Mouse (Mus musculus) kidney, adult 2 months (tissue): Measurements from ENCODE around the gene Ccz1. TPM values are rescaled to one million over a fixed set of nuclear protein-coding genes. Genes with fewer than 3 reads are reported as not detected.

Source experiments
- DNase-seq: peaks from one replicate; pipeline ENCODE4 v3.0.0; 2021
- H3K27ac ChIP-seq: fragments of 200-500 bp; 2 replicates; pipeline ENCODE4 v1.5.1; 2012; ENCODE audit warnings: low read depth, low read length, control low read depth, inconsistent platforms; ENCODE audit not compliant: insufficient read depth
- H3K27me3 ChIP-seq: fragments of 200-500 bp; replicated peaks from 2 replicates; pipeline ENCODE4 v1.6.1; 2012; ENCODE audit warnings: mild to moderate bottlenecking, moderate library complexity, low read length, inconsistent platforms; ENCODE audit not compliant: control insufficient read depth, insufficient read depth
- H3K36me3 ChIP-seq: fragments of 200-500 bp; 2 replicates; pipeline ENCODE4 v1.6.1; 2012; ENCODE audit warnings: mild to moderate bottlenecking, moderate library complexity, low read length, inconsistent platforms; ENCODE audit not compliant: control insufficient read depth, insufficient read depth
- H3K4me1 ChIP-seq: fragments of 200-500 bp; 2 replicates; pipeline ENCODE4 v1.6.1; 2011; ENCODE audit warnings: low read length; ENCODE audit not compliant: control insufficient read depth, insufficient read depth
- H3K4me3 ChIP-seq: fragments of 200-500 bp; 2 replicates; pipeline ENCODE4 v1.5.1; 2011; ENCODE audit warnings: mild to moderate bottlenecking, low read depth, low read length, control low read depth; ENCODE audit not compliant: insufficient read depth
- CTCF ChIP-seq: fragments of 200-500 bp; conservative IDR thresholded peaks from 2 replicates; pipeline ENCODE4 v1.5.1; 2011; ENCODE audit warnings: low read depth, mild to moderate bottlenecking, control low read depth, low read length, moderate library complexity, mixed read lengths; ENCODE audit not compliant: insufficient read depth, insufficient read length
- POLR2A ChIP-seq: fragments of 200-500 bp; IDR thresholded peaks from one replicate; pipeline ENCODE4 v1.6.1; 2011; ENCODE audit warnings: low read depth, low read length, control low read depth
- WGBS: fragments of 180-500 bp; shearing (Covaris S2); methylation state at CpG from one replicate; pipeline ENCODE4 v1.1.7; 2018; 5-methylcytosine and 5-hydroxymethylcytosine counted together
- polyA plus RNA-seq: library from polyadenylated mRNA; depleted of rRNA; stranded (reverse); fragments of >200 nt; gene quantifications from 2 replicates; pipeline ENCODE4 v1.2.3, GENCODE M21; 2012

Ccz1 gene
- polyA plus RNA-seq, 1 experiment = 17.3 TPM

GRCm38 (mm10) chr5:143965586-143966345 lies 48.9 kb downstream of the Ccz1 start:
- Histone ChIP-seq H3K36me3 (no peaks in the 10 kb centered on the region), H3K27ac (no peak overlapping the region), H3K27me3 (no peaks in the 10 kb centered on the region), H3K4me1 (no peaks in the 10 kb centered on the region), H3K4me3 (no peak overlapping the region)
- no peak for DNase-seq
- WGBS = 70% methylated on average over 12 of the region's 12 CpGs
- TF ChIP-seq CTCF = no peak
- no peak for TF ChIP-seq POLR2A

GRCm38 (mm10) chr5:143961176-143961575 lies 53.5 kb downstream of the Ccz1 start:
- H3K4me1 ChIP-seq = no peaks in the 10 kb centered on the region
- H3K27me3 ChIP-seq = no peaks in the 10 kb centered on the region
- no peak overlapping the region for H3K27ac ChIP-seq
- DNase-seq = no peak
- TF ChIP-seq POLR2A (no peak), CTCF (no peak)
- WGBS = 90% methylated on average over 7 of the region's 8 CpGs
- H3K4me3 ChIP-seq = no peak overlapping the region
- H3K36me3 ChIP-seq = no peaks in the 10 kb centered on the region

DNA sequence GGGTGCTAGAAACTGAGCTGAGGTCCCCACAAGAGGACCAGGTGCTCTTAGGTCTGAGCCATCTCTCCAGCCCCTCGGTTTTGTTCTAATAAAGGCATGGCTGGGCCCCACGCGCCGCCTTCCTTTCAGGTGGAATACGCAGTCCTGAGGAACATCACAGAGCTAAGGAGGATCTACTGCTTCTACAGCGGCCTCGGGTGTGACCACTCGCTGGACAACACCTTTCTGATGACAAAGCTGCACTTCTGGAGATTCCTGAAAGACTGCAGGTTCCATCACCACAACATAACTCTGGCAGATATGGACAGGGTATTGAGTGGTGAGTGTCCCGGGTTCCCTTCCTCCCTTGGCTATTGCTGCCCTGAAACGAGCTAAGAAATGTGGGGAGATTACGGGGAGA lies 55.1 kb downstream of the Ccz1 start:
- DNase-seq = no peak
- WGBS = 93% methylated on average over 11 of the region's 11 CpGs
- Histone ChIP-seq H3K4me1 (no peaks in the 10 kb centered on the region), H3K27me3 (no peaks in the 10 kb centered on the region), H3K4me3 (no peak overlapping the region), H3K36me3 (no peaks in the 10 kb centered on the region), H3K27ac (no peak overlapping the region)
- TF ChIP-seq POLR2A (no peak), CTCF (no peak)

- TF ChIP-seq POLR2A (no peak), CTCF (no peak)
- WGBS = 91% methylated on average over 6 of the region's 6 CpGs
- Histone ChIP-seq H3K27me3 (no peaks in the 10 kb centered on the region), H3K4me3 (no peak overlapping the region), H3K27ac (no peak overlapping the region), H3K36me3 (no peaks in the 10 kb centered on the region), H3K4me1 (no peaks in the 10 kb centered on the region)
- no peak for DNase-seq
Measured at GRCm38 (mm10) chr5:143957101-143957500, 57.6 kb downstream of the Ccz1 start.

- no peaks in the 10 kb centered on the region for H3K36me3 ChIP-seq
- 44% methylated on average over 5 of the region's 5 CpGs for WGBS
- DNase-seq = no peak
- H3K4me3 ChIP-seq = no peak overlapping the region
- no peaks in the 10 kb centered on the region for H3K4me1 ChIP-seq
- no peak for TF ChIP-seq POLR2A
- no peak overlapping the region for H3K27ac ChIP-seq
- H3K27me3 ChIP-seq = no peaks in the 10 kb centered on the region
Measured at GRCm38 (mm10) chr5:143950016-143950415, 64.7 kb downstream of the Ccz1 start.

DNA sequence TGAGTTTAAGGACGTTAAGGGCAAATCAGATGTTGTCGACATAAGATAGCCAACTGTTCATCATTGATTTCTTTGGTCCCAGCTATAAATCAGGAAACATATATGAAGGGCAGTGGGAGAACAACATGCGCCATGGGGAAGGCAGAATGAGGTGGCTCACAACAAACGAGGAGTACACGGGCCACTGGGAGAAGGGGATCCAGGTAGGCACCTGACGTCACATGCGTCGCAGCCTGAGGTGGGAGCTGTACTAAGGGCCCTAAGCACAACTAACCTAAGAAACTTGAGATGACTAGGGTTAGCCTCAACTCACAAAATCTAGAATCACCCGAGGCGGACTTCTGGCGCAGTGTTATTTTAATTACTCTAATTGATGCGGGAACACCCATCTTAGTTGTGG lies 66.3 kb downstream of the Ccz1 start:
- WGBS = 80% methylated on average over 12 of the region's 12 CpGs
- TF ChIP-seq POLR2A (no peak), CTCF (no peak)
- no peaks in the 10 kb centered on the region for H3K27me3 ChIP-seq
- H3K4me3 ChIP-seq = no peak overlapping the region
- H3K4me1 ChIP-seq = no peaks in the 10 kb centered on the region
- H3K36me3 ChIP-seq = no peaks in the 10 kb centered on the region
- DNase-seq = no peak
- H3K27ac ChIP-seq = no peak overlapping the region

DNA sequence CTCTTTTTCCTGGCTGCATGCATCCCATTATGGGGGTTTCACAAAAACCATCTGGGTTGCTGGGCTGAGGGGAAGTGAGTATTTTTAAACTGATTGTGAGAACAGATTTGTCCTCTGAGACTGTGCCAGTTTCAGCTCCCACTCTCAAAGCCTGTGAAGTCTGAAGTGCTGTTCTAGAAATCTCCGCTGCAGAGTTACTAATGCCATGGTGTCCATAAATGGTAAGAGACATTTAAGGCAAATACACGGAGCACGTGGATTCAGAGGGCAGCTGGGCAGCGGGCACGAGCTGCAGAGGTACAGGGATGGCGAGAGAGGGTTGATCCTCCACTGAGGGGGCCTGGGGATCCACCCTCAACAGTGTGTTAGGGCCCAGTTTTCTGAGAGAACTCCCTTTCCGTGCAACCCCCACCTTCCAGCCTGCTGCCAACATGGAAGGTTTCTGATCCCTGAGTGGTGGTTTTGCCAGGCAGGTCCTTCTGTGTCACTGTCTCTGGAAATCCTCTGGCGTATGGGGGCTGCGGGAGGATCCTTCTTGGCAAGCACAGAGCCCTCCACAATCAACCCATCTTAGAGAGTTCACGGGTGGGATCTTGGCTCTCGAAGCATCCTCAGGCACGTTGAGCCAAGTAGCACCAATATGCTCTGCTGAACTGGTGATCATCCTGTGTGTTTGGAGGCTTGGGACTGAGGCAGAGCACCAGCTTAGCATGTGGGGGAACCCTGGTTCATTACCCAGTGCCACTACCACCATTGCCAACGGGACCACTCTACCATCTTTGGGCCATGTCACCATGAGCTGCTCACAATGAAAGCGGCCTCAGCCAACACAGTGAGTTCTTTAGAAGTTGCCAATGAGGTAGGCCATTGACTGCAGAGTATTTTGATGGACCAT lies 71.2 kb downstream of the Ccz1 start:
- no peak for DNase-seq
- H3K36me3 ChIP-seq = no peaks in the 10 kb centered on the region
- no peak overlapping the region for H3K4me3 ChIP-seq
- no peaks in the 10 kb centered on the region for H3K4me1 ChIP-seq
- H3K27me3 ChIP-seq = no peaks in the 10 kb centered on the region
- no peak for TF ChIP-seq CTCF
- no peak for TF ChIP-seq POLR2A
- 89% methylated on average over 14 of the region's 14 CpGs for WGBS
- H3K27ac ChIP-seq = no peak overlapping the region
